Mouse (Mus musculus): ENCODE results near the gene Commd1.

Gene Commd1

GRCm38 (mm10) chr11:22882926-22883325 is 99.3 kb downstream of the Commd1 start:
- no peak for DNase-seq

- DNase-seq = no peak
Measured at GRCm38 (mm10) chr11:22880383-22881172, 101.6 kb downstream of the Commd1 start.

DNA sequence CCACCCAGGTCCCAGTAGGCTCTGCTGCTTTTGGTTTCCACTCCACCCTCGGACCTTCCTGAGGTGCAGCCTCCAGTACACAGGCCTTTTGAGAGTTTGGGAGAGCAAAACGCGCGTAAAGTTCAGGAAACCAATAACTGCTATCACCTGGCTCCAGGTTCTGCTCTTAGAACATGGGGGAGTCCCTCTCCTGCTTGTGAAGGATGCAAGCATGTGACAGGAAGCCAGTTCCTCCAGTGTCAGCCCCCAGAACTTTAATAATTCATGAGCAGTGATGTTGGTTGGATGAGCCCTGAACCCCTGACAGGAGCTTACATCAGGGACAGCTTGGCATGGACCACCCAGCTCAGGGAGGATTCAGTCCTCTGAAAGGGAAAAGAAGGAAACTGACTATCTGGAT is 102.5 kb downstream of the Commd1 start:
- no peak for DNase-seq

- DNase-seq = no peak
Measured at GRCm38 (mm10) chr11:22876680-22877330, 105.4 kb downstream of the Commd1 start.

DNA sequence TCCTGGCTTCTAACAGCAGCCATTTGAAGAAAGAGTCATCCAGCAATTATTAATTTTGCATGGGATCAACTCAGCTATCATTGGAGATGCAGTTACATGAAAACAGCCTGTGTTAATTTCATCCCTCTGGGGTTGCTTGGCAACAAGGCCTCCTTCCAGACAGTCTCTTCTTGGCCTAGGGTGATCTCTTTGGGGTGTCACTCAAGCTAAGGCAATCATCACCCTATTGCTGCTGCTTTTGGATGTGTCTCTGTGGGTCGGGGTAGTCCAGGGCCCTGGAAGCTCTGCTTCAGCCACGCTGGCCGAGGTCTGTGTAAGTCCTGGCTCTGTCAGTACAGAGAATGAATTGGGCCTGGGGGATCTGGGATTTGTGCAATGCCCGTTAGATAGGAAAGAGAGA is 106.9 kb downstream of the Commd1 start:
- no peak for DNase-seq

- DNase-seq = no peak
Measured at GRCm38 (mm10) chr11:22874747-22875146, 107.4 kb downstream of the Commd1 start.

- peak; percentile 30 for DNase-seq
Measured at GRCm38 (mm10) chr11:22873383-22873782, 108.8 kb downstream of the Commd1 start.

- no peak for DNase-seq
Measured at GRCm38 (mm10) chr11:22872307-22872680, 109.9 kb downstream of the Commd1 start.

GRCm38 (mm10) chr11:22871628-22872306 is 110.4 kb downstream of the Commd1 start:
- DNase-seq = no peak

DNA sequence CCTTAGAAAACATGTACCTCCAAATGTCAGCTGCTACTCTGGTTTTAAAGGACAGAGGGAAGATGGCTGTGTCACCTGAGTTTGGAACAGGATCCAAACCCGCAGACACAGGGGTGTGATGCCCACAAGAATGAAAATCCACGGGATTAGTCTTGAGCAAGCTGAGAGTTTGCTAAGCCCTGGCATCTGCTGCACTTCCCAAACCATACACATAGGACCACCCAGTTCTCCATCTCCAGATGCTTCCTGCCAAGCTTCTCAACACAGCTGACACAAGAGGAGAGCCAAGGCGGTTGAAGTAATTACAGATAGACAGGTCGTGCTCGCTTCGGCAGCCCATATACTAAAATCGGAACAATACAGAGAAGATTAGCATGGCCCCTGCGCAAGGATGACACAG is 113.6 kb downstream of the Commd1 start:
- DNase-seq = no peak

GRCm38 (mm10) chr11:22867691-22868090 is 114.5 kb downstream of the Commd1 start:
- DNase-seq = no peak

DNA sequence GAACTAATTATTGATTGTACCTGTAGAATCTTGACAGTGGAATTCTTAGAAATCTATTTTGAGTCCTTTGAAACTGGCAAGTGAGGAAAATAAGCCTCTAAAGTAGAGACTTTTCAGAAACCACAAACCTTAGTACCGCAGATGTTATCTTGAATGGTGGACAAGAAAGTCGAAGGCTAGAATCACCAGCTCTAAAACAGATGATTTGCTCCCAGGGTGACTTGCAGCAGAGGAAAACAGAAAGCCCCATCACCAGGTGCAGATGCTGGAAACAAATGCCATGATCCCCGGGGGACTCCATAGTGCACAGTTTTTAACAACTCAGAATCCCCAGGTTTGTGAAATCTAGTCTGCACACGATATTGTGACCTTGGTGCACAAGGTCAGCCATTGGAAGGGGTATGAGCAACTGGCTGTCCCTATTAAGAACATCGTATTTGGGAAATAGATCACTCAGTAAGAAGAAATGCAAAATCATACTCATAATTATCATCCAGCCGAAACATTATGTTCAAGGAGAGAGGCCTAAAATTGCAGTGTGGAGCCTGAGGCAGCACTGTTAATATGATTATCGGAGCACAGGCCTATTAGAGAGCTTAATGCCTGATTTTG is 116.4 kb downstream of the Commd1 start:
- DNase-seq = no peak

GRCm38 (mm10) chr11:22864305-22865060 is 117.7 kb downstream of the Commd1 start:
- DNase-seq = no peak

DNA sequence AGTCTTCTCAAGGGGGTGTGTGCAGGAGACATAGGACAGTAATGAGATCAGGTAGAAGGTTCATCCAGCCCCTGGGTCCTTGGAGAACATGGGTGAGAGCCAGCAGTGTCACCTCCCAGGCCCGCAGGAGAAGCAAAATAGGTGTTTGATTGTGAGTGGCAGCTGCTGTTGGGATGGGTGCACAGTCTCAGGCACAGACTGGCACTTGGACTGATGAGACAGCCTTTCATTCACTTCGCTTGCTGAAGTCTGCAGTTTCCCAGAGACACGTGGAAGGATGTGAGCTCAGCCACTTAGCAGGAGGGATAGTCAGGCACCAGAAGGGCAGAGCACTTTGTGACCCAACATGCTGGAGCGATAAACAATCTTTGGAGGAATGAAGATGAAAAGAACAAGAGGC is 118.6 kb downstream of the Commd1 start:
- no peak for DNase-seq

DNA sequence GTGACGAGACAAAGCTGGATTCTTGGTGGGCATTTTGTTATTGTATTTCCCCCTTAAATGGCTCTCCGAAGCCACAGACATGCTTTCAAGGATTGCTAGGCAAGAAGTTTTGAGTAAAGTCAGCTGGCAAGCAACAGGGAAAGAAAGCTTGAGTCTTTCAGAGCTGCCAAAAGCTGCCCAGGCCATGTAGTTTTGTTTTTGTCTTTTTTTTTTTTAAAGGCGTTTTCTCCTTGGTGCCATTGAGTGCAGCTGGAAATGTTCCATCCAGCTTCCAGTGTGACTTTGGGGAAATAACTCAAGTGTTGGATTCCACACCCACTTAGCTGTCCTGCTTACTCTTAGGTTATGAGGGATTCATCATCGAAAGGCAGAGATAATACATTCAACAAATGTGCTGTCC is 120.9 kb downstream of the Commd1 start:
- no peak for DNase-seq

GRCm38 (mm10) chr11:22860335-22861227 is 121.6 kb downstream of the Commd1 start, which contains the start of gene B3gnt2:
Gene B3gnt2, minus strand, starts transcription at chr11:22860961.
- DNase-seq = no peak

GRCm38 (mm10) chr11:22859633-22860334 is 122.4 kb downstream of the Commd1 start:
- DNase-seq = no peak

DNA sequence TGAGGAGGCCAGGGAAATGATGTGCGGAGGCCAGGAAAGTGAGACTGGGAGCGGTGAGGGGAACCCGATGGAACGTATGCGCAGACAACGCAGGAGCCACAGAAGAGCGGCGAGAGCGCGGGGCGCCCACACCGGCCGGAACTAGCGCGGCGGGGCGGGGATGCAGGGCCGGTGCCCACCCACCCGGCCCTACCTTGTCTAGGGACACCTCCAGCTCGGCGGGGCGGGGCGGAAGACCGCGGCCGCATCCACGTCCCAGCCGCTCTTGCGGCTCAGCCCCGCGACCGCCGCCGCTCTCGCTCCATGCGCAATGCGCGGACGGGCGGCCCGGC is 122.9 kb downstream of the Commd1 start:
- DNase-seq = no peak

DNA sequence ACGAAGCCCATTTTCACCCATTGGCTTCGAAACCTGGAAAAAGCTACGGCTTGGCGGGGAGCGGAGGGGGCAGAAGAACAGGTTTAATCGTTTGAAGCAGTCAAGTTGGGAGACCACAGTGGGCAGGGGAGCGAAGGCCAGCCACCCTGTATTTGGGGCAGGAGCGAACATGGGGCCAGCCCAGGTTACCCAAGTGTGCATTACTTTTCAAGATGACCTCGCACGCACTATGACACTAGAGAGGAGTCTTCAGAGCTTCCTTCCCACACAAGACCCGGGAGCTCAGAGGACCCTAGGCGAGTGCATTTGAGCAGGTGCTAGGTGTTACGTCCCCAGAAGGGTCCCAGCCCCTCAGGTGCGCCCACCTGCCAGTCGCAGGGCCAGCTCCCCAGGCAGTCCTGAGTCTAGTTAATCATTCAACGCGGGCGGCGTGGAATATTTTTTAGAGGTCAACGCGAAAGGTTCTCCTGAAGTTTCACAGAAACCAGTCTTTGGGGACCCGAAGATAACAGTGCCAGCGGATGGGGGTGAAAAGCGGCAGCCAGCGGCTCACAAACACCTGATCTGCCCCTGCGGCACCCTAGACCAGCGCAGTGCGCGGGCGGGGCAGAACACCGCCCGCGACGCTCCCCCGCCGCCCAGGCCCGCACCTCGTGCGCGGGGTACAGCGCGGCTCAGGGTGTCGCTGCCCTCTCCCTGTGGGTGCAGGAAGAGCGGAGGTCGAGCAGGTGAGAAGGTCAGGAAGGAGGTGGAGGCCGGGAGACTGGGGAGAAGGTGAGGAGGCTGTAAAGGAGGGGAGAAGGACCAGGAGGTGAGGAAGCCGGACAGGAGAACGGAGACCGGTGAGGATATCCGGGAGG is 123.5 kb downstream of the Commd1 start:
- no peak for DNase-seq
